Mouse (Mus musculus): ENCODE results near the gene Nlrp6. TPM values are rescaled to one million over a fixed set of nuclear protein-coding genes. Genes with fewer than 3 reads are reported as not detected.

Nlrp6 gene
- polyA plus RNA-seq, 1 experiment: not detected

DNA sequence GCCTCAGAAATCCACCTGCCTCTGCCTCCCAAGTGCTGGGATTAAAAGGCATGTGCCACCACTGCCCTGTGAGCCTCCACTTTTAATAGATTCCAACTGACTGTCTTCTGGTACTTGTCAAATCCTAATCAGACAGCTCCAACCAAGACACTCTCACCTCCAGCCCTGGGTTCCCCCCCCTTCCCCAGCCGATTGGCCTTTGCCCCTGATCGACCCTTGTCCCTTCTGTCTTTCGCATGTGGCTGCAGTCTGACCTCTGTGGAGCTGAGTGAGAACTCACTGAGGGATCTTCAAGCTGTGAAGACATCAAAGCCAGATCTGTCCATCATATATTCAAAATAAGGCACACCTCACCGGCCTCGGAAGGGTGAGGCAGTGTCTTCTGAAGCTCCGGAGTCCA is 6.5 kb downstream of the Nlrp6 start:
- no peak overlapping the region for H3K4me3 ChIP-seq (ENCODE audit: insufficient read depth, low read depth, low read length)
- no peak overlapping the region for H3K27ac ChIP-seq (replicated peaks; ENCODE audit: low read depth, low read length)
- no peaks in the 10 kb centered on the region for H3K4me1 ChIP-seq (ENCODE audit: control insufficient read depth, insufficient read depth, insufficient read length, low read length)

DNA sequence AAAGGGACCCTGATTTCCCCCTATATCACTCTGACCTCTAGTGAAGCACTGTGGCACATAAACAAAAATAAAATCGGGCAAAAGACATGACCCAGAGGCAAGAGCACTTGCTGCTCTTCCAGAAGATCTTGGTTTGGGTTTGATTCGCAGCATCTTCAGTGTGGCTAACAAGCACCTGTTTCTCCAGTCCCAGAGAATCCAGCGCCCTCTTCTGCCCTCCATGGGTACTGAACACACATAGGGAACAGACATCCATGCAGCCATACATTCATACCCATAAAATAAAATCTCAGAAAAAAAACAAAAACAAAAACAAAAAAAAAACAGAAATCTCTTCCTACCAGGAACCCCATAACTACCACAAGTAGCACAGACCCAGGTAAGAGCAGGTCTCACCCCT is 17.7 kb downstream of the Nlrp6 start:
- H3K4me3 ChIP-seq (ENCODE audit: insufficient read depth, low read depth, low read length): no peak overlapping the region
- H3K27ac ChIP-seq (replicated peaks; ENCODE audit: low read depth, low read length): no peak overlapping the region
- H3K4me1 ChIP-seq (ENCODE audit: control insufficient read depth, insufficient read depth, insufficient read length, low read length): peaks cover 12% of the 10 kb centered on the region; the same call in 1 of the 2 replicates

DNA sequence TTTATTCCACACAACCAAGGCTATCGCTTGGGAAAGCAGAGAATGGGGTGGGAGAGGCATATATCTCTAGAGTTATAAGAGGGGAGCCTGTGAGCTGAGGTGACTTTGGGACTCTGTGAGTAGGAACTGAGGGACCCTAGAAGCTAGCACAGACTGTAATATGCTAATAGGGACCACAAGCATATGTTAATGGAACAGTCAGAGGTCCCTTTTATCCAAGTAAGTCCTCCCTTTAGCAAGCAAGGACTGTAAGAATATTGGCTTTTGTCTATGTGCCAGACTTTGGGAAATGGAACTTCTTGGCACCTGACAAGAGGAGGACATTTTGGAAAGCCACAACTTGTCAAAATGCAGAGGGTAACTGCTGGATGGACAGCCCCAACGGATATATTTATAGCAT is 18.2 kb downstream of the Nlrp6 start:
- Histone ChIP-seq H3K27ac (replicated peaks; ENCODE audit: low read depth, low read length) (no peak overlapping the region), H3K4me1 (ENCODE audit: control insufficient read depth, insufficient read depth, insufficient read length, low read length) (peaks cover 12% of the 10 kb centered on the region; the same call in 1 of the 2 replicates), H3K4me3 (ENCODE audit: insufficient read depth, low read depth, low read length) (no peak overlapping the region)

DNA sequence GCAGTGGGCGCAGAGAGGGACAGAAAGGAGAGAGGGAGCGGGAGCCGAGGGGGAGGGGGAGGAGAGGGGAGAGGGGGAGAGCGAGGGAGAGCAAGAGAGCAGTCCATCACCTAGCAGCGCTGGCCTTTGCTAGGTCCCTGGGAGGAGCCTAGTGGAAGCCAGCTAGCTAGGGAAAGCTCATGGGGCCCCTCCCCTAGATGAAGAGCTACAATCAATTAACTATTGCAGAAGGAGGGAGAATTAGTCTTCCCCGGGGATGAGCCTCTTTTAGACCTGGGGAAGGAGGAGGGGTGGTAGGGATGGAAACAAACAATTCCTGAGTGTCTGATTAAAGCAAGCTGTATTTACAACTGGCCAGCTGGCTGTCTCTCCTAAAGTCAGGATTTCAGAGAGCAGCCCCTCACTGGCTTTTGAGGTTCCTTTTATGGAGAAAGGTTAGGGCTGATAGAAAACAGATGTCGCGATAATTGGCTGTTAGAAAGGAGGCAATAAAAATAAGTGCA is 19.0 kb downstream of the Nlrp6 start:
- no peak overlapping the region for H3K27ac ChIP-seq (replicated peaks; ENCODE audit: low read depth, low read length)
- no peak overlapping the region for H3K4me3 ChIP-seq (ENCODE audit: insufficient read depth, low read depth, low read length)

DNA sequence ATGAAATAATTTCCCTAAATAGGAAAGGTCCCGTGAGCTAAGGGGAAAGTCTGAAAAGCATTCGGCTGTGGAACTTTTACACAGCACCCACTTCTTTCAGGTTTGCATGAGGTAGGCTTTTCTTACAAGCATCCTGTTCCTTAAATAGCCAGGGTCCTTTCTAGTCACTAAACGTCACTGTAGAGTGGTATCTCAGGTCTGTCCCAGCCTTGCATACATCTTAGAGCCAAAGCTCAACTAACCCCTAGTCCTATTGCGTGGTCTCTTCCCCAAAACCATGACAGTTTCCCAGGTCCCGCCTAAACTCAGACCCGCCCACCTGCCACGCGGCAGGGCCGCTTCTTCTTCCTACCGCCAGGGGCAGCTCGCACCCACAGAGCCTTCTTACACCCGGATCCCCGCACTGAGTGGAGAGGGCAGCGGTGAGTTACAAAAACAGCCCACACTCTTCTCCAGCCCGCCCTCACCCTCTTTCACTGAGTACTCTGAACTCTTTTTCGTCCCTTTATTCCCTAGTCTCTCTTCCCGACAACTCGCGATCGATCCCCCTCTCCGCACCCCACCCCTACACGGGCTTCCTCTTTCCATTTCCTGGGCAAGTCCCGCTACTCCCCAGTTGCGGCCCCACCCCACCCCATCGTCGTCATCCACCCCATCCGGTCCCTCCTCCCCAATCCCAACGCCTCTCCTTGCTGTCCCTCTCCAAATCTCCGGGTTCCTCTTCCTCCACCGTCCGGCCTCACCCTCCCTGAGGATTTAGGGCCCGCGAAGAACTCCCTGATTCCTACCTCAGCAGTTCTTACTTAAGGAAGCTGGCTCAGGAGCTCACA is 20.7 kb downstream of the Nlrp6 start, which contains the start of gene Pgghg:
Gene Pgghg, plus strand, starts transcription at position 170 of the 830 bp plus-strand sequence.
- peak within 1 kb of the TSS; percentile 94 for H3K4me3 ChIP-seq (ENCODE audit: insufficient read depth, low read depth, low read length)
- H3K27ac ChIP-seq (replicated peaks; ENCODE audit: low read depth, low read length): peak within 1 kb of the TSS; percentile 100
- peaks cover 17% of the 10 kb centered on the region for H3K4me1 ChIP-seq (ENCODE audit: control insufficient read depth, insufficient read depth, insufficient read length, low read length)

More for the DNA sequence above, 19.0 kb downstream of the Nlrp6 start:
- H3K4me1 ChIP-seq (ENCODE audit: control insufficient read depth, insufficient read depth, insufficient read length, low read length): peaks cover 12% of the 10 kb centered on the region; the same call in 1 of the 2 replicates

DNA sequence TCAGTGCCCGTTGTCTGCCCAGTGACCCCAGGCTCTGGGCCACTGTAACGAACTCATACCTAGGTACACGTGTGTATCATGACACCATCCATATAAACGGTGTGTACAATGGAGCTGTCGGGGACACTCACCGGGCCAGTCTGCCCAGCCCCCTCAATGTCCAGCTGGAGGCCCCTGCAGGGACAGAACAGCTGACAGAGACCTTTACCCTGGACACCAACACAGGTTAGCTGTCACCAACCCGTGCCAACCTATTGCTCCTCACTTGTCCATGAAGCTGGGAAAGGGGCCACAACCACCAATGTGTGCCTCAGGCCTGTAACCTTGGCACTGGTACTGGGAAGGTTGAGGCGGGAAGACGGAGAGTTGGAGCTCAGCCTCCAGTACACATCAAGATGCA is 21.6 kb downstream of the Nlrp6 start:
- peak overlapping the region; percentile 94 for H3K4me3 ChIP-seq (ENCODE audit: insufficient read depth, low read depth, low read length)
- H3K27ac ChIP-seq (replicated peaks; ENCODE audit: low read depth, low read length): peak overlapping the region; percentile 99
- peaks cover 26% of the 10 kb centered on the region for H3K4me1 ChIP-seq (ENCODE audit: control insufficient read depth, insufficient read depth, insufficient read length, low read length)

DNA sequence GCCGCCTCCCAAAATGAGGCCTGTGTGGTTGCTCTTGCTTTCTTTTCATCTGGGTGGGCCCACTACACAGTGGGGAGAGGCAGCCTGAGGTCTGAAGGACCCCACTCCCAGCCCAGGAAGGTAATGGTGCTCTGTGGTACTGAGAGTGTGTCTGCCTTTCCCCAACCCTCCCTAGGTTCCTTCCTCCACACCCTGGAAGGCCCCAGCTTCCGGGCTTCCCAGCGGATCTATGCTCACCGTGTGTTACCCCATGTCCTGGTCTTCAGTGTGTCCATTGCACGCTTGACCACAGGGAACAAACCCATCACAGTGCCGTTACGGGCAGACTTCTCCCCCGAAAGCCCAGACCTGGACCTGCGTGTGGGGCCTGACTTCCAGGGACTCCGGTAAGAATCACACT is 22.1 kb downstream of the Nlrp6 start:
- peak overlapping the region; percentile 2; the same call in 1 of the 2 replicates for H3K4me3 ChIP-seq (ENCODE audit: insufficient read depth, low read depth, low read length)
- H3K4me1 ChIP-seq (ENCODE audit: control insufficient read depth, insufficient read depth, insufficient read length, low read length): peaks cover 27% of the 10 kb centered on the region
- H3K27ac ChIP-seq (replicated peaks; ENCODE audit: low read depth, low read length): peak overlapping the region; percentile 99

DNA sequence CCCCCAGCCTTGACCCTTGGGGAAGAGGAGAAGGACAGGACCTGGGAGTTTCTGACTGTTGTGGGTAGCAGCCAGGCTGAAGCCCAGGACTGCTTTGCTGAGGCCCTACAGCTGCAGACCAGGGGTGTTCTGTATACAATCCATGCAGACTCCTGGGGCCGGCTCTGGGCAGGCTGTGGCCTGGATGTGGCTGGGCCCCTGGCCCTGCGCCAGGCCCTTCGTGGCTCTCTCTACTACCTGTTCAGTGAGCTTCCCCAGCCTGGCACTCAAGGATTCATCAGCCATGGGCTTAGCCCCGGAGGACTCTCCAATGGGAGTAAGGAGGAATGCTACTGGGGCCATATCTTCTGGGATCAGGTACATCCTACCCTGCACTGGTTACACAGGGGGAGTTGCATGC is 22.7 kb downstream of the Nlrp6 start:
- H3K27ac ChIP-seq (replicated peaks; ENCODE audit: low read depth, low read length): 0 out of 2 replicates have a peak overlapping the region, but pooled peaks have one; percentile 99
- H3K4me3 ChIP-seq (ENCODE audit: insufficient read depth, low read depth, low read length): no peak overlapping the region
- peaks cover 27% of the 10 kb centered on the region for H3K4me1 ChIP-seq (ENCODE audit: control insufficient read depth, insufficient read depth, insufficient read length, low read length)

DNA sequence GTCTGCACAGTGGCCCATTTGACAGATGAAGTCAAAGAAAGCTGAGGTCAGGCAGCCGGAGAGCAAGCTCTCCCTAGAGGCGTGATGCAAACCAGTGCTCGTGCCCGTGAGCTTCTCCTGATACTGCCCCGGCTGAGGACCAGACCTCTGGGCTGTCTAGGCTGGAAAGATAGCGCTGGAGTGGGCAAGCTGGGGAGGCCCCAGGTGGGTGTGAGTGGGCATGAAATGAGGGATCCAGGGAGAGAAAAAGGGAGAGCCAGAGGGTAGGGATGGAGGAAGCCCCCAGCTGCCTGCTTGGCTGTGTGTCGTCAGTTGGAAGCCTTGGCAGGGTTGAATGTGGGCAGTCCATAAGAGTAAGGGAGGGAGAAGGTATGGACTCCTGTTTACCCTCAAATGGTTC is 23.5 kb downstream of the Nlrp6 start:
- Histone ChIP-seq H3K27ac (replicated peaks; ENCODE audit: low read depth, low read length) (no peak overlapping the region), H3K4me1 (ENCODE audit: control insufficient read depth, insufficient read depth, insufficient read length, low read length) (peaks cover 27% of the 10 kb centered on the region), H3K4me3 (ENCODE audit: insufficient read depth, low read depth, low read length) (no peak overlapping the region)

DNA sequence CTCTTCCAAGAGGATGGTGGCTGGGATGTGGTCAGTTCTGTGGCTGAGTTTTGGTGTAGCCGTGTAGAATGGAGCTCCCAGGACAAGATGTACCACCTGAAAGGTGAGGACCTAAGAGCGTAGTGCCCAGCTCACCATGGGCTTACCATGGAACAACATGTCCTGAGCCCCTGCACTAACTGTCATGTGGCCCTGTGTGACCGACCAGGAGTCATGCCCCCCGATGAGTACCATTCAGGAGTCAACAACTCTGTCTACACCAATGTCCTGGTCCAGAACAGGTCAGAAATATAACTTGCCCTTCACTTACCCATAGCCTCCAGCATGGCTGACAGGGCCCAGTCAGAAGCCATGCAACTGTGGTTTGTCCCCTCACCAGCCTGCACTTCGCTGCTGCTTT is 24.5 kb downstream of the Nlrp6 start:
- Histone ChIP-seq H3K4me1 (ENCODE audit: control insufficient read depth, insufficient read depth, insufficient read length, low read length) (peaks cover 31% of the 10 kb centered on the region), H3K27ac (replicated peaks; ENCODE audit: low read depth, low read length) (no peak overlapping the region), H3K4me3 (ENCODE audit: insufficient read depth, low read depth, low read length) (no peak overlapping the region)

DNA sequence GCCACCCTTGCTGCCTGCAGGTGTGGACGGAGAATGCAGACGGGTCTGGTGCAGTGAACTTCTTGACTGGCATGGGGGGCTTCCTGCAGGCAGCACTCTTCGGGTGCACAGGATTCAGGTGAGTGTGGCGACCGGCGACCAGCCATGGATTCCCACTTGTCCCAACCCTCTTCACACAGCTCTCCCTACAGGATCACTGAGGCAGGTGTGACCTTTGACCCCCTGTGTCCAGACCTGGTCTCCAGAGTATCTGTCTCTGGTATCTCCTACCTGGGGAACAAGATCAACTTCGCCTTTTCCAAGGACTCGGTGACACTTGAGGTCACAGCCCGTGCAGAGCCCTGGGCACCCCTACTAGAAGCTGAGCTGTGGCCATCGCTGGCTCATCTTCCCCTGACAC is 25.6 kb downstream of the Nlrp6 start:
- no peak overlapping the region for H3K4me3 ChIP-seq (ENCODE audit: insufficient read depth, low read depth, low read length)
- peaks cover 40% of the 10 kb centered on the region for H3K4me1 ChIP-seq (ENCODE audit: control insufficient read depth, insufficient read depth, insufficient read length, low read length)
- H3K27ac ChIP-seq (replicated peaks; ENCODE audit: low read depth, low read length): peak overlapping the region; percentile 56

DNA sequence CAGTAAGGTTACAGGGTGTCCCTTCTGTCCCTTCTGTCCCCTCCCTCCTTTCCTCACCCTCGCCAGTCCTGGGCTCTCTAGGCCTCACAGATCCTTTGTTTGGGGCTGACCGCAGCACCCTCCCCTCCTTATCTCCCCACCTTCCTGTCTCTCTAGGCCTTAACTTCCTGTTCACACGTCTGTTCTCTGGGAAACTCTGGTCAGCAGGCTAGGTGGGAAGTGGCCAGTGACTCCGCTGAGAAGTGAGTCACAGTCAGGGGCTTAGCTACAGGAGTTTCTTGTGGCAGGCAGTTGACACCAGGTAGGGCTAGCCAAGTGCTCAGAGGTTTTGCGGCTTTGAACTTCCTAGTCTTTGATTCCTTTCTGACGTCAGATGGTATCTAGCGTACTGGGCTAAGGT is 26.3 kb downstream of the Nlrp6 start:
- Histone ChIP-seq H3K27ac (replicated peaks; ENCODE audit: low read depth, low read length) (peak overlapping the region; percentile 56), H3K4me1 (ENCODE audit: control insufficient read depth, insufficient read depth, insufficient read length, low read length) (peaks cover 43% of the 10 kb centered on the region), H3K4me3 (ENCODE audit: insufficient read depth, low read depth, low read length) (no peak overlapping the region)

DNA sequence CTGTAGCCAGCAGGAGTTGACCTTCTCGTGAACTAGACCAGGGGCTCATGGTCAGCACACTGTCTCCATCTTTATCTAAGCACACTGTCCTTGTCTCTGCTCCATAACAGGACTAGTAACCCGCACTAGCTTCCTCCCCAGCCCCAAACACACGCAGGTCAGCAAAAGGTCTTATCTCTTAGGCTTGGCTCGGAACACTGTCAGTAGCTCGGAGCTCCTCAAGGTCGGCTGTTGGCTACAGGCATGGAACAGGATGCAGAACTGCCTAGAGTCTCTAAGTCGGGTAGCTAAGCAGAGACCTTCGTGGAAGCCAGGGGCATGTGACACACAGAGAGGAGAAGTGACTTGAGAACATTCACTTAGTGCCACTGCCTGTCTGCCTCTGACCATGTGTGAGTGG is 27.5 kb downstream of the Nlrp6 start:
- Histone ChIP-seq H3K4me1 (ENCODE audit: control insufficient read depth, insufficient read depth, insufficient read length, low read length) (peaks cover 37% of the 10 kb centered on the region), H3K27ac (replicated peaks; ENCODE audit: low read depth, low read length) (0 out of 2 replicates have a peak overlapping the region, but pooled peaks have one; percentile 12), H3K4me3 (ENCODE audit: insufficient read depth, low read depth, low read length) (no peak overlapping the region)

DNA sequence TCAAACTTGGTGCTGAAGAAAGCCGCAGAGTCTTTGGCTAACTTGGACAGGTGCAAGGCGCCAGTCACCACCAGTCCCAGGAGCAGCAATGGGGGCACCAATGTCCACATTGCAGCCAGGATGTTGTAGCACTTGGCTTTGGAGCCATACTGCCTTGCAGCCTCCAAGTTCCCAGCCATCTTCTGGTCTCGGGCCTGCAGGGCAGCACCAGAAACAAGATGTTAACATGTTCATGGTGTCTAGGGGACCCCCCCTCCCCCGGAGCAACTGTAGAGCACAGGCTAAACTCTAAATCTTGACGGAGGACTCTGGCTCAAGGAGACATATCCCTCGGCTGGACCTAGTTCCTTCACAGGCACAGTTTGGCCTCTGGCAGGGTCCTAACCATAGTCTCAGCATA is 28.6 kb downstream of the Nlrp6 start:
- peaks cover 37% of the 10 kb centered on the region for H3K4me1 ChIP-seq (ENCODE audit: control insufficient read depth, insufficient read depth, insufficient read length, low read length)
- H3K27ac ChIP-seq (replicated peaks; ENCODE audit: low read depth, low read length): no peak overlapping the region
- no peak overlapping the region for H3K4me3 ChIP-seq (ENCODE audit: insufficient read depth, low read depth, low read length)

DNA sequence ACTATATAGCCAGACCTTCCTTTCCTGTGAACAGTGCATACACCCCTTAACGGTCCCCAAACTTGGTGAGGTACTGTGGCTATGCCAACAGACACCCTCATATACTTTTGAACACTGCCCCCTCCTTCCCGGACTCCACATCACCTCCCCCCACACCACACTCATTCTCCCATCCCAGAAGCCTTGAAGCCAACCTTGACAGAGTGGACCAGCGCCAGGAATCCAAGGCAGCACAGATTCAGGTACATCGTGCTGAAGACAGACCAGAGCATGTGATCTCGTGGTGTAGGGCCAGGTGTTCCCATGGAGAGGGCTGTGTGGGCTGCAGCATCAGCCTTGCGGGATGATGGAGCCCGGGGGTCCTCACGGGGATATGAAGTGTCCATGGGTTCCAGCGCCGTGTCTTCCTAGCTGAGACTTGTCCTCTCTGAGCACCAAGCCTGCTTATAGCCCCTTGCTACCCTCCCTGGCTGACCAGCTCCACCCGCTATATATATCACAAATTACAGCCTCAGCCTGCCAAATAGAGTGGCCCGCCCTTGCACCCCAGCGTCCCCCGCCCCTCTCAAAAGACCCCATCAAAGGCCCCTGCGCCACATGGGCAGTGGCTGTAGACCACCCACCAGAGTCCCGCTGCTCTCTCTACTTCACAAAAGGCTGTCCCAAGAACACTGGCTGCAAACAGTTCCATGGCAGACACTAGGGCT is 29.3 kb downstream of the Nlrp6 start, which contains the start of gene Ifitm5:
Gene Ifitm5, minus strand, starts transcription at position 468 of the 707 bp plus-strand sequence.
- Histone ChIP-seq H3K27ac (replicated peaks; ENCODE audit: low read depth, low read length) (peak within 1 kb of the TSS; percentile 93), H3K4me1 (ENCODE audit: control insufficient read depth, insufficient read depth, insufficient read length, low read length) (peaks cover 37% of the 10 kb centered on the region), H3K4me3 (ENCODE audit: insufficient read depth, low read depth, low read length) (peak within 1 kb of the TSS; percentile 35; the same call in 1 of the 2 replicates)

Measured in brown adipose tissue, adult 24 weeks (tissue).